Mouse (Mus musculus) CH12.LX (cell line): ENCODE data around the gene Fasn.

Source experiments
- BHLHE40 ChIP-seq: IDR thresholded peaks from 2 replicates; pipeline ENCODE4 v1.6.1; 2011; ENCODE audit warnings: mild to moderate bottlenecking, low read depth, low read length, improper control_type of control experiment
- CTCF ChIP-seq, 2 experiments: IDR thresholded peaks in 1 of 2; conservative IDR thresholded peaks in 1 of 2; 2 replicates each; pipeline ENCODE4 v1.5.1; 2011 to 2012; ENCODE audit warnings: low read depth in 2 of 2, low read length in 2 of 2, improper control_type of control experiment in 1 of 2, inconsistent platforms in 1 of 2, mild to moderate bottlenecking in 1 of 2, moderate library complexity in 1 of 2
- EP300 ChIP-seq: IDR thresholded peaks from 2 replicates; pipeline ENCODE4 v1.6.1; 2011; ENCODE audit warnings: low read length, improper control_type of control experiment
- MAFK ChIP-seq: IDR thresholded peaks from 2 replicates; pipeline ENCODE4 v1.6.1; 2011; ENCODE audit warnings: low read length, improper control_type of control experiment; ENCODE audit not compliant: insufficient replicate concordance
- NELFE ChIP-seq: IDR thresholded peaks from 2 replicates; pipeline ENCODE4 v1.6.1; 2011; ENCODE audit warnings: low read depth, low read length, improper control_type of control experiment
- RCOR1 ChIP-seq: conservative IDR thresholded peaks from 2 replicates; pipeline ENCODE4 v1.6.1; 2012; ENCODE audit warnings: low read depth, mild to moderate bottlenecking, inconsistent platforms, low read length, improper control_type of control experiment
- USF2 ChIP-seq: conservative IDR thresholded peaks from 2 replicates; pipeline ENCODE4 v1.6.1; 2011; ENCODE audit warnings: low read depth, low read length, improper control_type of control experiment
- ZC3H11A ChIP-seq: IDR thresholded peaks from 2 replicates; pipeline ENCODE4 v1.6.1; 2012; ENCODE audit warnings: low read depth, mild to moderate bottlenecking, inconsistent platforms, low read length, improper control_type of control experiment
- ZNF384 ChIP-seq: IDR thresholded peaks from 2 replicates; pipeline ENCODE4 v1.6.1; 2012; ENCODE audit warnings: low read depth, low read length, improper control_type of control experiment, inconsistent platforms

- TF ChIP-seq CTCF (conservative IDR thresholded peaks at IDR 0.05 in 1 of 2, IDR thresholded peaks at IDR 0.05 in 1 of 2; ENCODE audit: low read depth in 2 of 2, low read length in 2 of 2) (no peak), MAFK (no peak), USF2 (no peak), ZNF384 (no peak), EP300 (no peak), RCOR1 (no peak), BHLHE40 (no peak), NELFE (no peak), ZC3H11A (no peak)
Observed at GRCm38 (mm10) chr11:120760236-120760635, 64.1 kb downstream of the Fasn start.
